Mouse (Mus musculus): ENCODE data around the gene Slc25a21. TPM values are rescaled to one million over a fixed set of nuclear protein-coding genes. Genes with fewer than 3 reads are reported as not detected.

The Slc25a21 gene
- total RNA-seq, 2 experiments from 2014 or later = 82.8 to 89.5 TPM

- ATAC-seq (replicated peaks; ENCODE audit: low FRiP score, low TSS enrichment, poor library complexity, severe bottlenecking) = peak; percentile 77
These were observed 11.1 kb downstream of the Slc25a21 start for GRCm38 (mm10) chr12:57186126-57186525.

DNA sequence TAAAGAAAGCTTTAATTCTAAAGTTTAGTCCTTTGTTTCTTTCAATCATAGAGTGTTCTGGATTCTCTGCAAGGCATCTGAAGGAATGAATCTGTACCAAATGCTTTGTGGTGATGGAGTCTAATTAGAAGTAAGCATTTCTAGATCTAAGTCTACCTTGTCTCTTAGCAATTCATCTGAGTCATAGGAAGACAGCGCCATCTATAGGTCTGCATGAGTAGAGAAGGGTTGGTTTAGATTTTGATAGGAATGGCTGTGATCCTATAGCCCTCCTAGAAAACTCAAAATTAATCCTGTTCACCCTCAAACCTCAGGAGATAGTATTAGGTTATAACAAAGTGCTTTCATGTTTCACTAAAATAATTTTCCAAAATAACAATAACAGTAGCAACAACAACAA lies 11.8 kb downstream of the Slc25a21 start:
- ATAC-seq (replicated peaks; ENCODE audit: low FRiP score, low TSS enrichment, poor library complexity, severe bottlenecking) = peak; percentile 68

GRCm38 (mm10) chr12:57184401-57185147 lies 12.7 kb downstream of the Slc25a21 start:
- peak; percentile 62 for ATAC-seq (replicated peaks; ENCODE audit: low FRiP score, low TSS enrichment, poor library complexity, severe bottlenecking)

DNA sequence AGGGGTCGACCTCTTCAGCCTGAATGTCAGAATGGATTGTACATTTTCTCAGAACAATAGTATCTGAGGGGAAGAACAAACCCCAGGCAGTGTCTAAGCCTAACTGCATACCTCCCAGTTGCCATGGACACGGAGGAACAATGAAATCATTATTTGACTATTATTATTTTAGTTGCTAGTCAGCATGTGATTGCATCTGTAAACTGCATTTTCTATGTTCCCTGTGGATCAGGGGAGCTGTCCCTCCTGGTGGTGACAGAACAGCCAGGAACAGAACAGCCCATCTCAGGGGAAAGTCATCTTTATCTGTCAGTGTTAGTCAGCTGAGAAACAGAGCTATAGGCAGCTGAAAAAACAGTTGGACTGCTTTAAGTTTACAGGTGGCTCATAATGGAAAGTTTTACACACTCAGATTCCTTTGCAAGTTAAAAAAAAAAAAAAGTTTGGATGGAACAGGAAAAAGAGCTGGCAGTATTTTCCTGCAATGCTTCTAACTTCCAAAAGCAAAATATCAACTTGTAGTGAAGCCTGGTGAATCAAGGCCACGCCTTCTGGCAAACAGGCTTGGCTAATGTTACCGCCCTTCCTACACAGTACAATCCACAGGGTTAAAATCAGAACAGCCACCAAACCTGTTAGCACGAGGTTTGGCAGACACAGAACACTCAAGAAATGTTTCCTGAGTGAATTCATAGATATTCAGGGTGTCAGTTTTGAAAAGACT lies 17.6 kb downstream of the Slc25a21 start:
- ATAC-seq (replicated peaks; ENCODE audit: low FRiP score, low TSS enrichment, poor library complexity, severe bottlenecking) = 0 out of 2 replicates have a peak, but pooled peaks have one; percentile 34

GRCm38 (mm10) chr12:57178818-57179217 lies 18.5 kb downstream of the Slc25a21 start:
- ATAC-seq (replicated peaks; ENCODE audit: low FRiP score, low TSS enrichment, poor library complexity, severe bottlenecking) = no peak

GRCm38 (mm10) chr12:57163294-57163693 lies 34.0 kb downstream of the Slc25a21 start:
- ATAC-seq (replicated peaks; ENCODE audit: low FRiP score, low TSS enrichment, poor library complexity, severe bottlenecking) = no peak

DNA sequence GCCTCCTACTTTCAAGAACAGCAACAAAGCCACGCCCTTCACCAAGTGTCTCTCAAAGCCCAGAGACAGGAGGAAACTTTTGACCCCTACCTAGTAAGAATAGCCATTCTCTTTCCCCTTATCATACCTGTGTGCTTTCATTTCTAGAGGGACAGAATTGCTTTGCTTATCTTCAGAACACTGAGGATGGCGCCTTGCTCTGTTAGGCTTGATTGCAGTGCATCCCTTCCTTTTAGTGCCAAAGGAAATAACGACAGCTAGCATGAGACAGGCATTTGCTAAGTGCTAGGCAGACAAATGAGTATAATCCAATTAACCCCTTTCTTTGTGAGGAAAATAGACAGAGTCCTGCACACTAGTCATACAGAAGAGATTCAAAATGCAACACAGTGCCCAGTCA lies 34.4 kb downstream of the Slc25a21 start:
- ATAC-seq (replicated peaks; ENCODE audit: low FRiP score, low TSS enrichment, poor library complexity, severe bottlenecking) = peak; percentile 70

DNA sequence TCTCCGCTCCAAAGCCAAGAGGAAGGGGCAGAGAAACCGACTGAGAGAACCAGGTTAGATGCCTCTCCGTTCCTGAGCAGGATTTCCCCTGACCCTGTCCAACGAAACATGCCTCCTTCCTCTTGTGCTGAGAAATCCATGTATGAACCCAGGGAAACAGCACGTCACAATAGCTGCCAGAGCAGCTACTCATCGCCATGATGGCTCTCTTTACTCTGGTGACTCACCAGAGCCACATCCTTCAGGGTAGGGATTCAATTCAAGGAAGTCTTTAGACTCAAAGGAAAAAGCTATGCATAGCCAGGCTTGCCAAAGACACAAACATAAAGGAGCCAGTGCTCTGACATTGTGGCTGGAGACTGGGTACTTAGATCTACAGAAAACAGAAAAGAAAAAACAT lies 37.4 kb downstream of the Slc25a21 start:
- ATAC-seq (replicated peaks; ENCODE audit: low FRiP score, low TSS enrichment, poor library complexity, severe bottlenecking) = no peak

DNA sequence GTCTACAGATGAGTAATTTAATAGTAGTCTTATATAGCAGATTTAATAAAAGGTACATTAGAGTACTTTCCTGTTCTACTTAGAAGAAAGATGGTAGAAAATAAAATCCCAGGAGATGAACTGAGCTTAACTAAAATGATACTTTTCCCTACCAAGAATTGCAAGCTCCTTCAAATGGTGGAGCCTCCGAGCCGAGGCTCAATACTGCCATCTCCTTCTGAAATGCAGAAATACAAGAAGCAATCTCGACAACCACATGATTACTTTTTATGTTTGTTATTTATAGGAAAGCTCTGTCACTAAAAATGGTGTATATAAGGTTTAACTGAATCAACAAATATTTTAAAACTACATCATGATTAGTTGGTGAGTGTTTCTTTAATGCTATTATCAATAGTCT lies 39.0 kb downstream of the Slc25a21 start:
- ATAC-seq (replicated peaks; ENCODE audit: low FRiP score, low TSS enrichment, poor library complexity, severe bottlenecking) = no peak

- ATAC-seq (replicated peaks; ENCODE audit: low FRiP score, low TSS enrichment, poor library complexity, severe bottlenecking) = no peak
These were observed 58.3 kb downstream of the Slc25a21 start for GRCm38 (mm10) chr12:57138937-57139336.

GRCm38 (mm10) chr12:57137809-57138208 lies 59.5 kb downstream of the Slc25a21 start:
- no peak for ATAC-seq (replicated peaks; ENCODE audit: low FRiP score, low TSS enrichment, poor library complexity, severe bottlenecking)

DNA sequence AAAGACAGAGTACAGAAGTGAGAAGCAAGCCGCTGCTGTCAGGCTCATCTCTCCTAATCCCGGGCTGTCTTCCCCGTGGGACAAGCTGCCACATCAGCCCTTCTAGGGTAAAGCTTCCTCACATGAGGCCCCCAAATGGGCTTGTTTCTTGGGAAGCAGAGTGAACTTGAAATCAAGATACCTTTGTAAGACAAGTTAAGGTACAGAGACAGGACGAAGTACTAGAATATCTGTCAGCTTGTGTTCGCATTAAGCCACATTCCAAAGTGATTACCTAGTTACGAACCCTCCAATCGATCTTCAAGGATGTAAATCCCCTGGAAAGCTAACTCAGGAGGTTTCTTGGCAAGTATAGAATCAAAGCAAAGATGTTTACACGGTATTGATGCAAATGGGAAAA lies 78.7 kb downstream of the Slc25a21 start:
- ATAC-seq (replicated peaks; ENCODE audit: low FRiP score, low TSS enrichment, poor library complexity, severe bottlenecking) = no peak

DNA sequence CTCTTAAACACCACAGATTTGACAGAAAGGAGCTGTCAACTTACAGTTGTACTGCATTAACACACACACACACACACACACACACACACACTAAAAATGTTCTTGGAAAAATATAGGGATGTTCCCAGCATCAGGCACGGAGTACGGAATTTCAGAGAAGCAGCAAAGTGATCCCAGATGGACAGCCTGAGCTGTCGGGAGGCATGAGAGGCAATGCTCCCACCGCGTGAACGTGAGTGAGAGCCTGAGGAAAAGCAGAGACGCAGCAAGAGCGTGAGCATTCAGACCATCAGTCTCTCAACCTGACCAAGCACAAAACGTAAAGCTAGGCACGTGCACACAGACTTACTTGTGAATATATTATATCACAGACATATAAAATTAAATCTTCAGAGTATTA lies 81.8 kb downstream of the Slc25a21 start:
- no peak for ATAC-seq (replicated peaks; ENCODE audit: low FRiP score, low TSS enrichment, poor library complexity, severe bottlenecking)

DNA sequence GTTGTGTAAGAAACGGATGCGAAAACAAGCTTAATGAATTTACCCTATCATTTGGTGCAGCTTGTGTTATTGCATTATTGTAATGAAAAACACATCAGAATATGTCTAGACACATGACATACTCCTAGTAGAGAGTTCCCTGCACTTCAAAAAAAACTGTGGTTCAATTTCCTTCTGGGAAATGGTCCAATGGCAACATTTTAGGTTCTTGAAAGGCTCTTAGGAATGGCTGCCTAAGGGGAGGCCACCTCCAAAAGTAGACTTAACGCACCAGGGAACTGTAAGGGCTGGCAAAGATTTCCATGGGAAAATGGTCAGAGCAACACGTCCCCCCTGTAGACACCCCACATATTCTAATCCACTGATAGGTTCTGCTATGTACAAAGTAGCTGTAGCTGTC lies 87.9 kb downstream of the Slc25a21 start:
- ATAC-seq (replicated peaks; ENCODE audit: low FRiP score, low TSS enrichment, poor library complexity, severe bottlenecking) = no peak

GRCm38 (mm10) chr12:57102322-57102721 lies 95.0 kb downstream of the Slc25a21 start:
- ATAC-seq (replicated peaks; ENCODE audit: low FRiP score, low TSS enrichment, poor library complexity, severe bottlenecking) = no peak

- ATAC-seq (replicated peaks; ENCODE audit: low FRiP score, low TSS enrichment, poor library complexity, severe bottlenecking) = peak; percentile 76
These were observed 96.7 kb downstream of the Slc25a21 start for GRCm38 (mm10) chr12:57100549-57100948.

DNA sequence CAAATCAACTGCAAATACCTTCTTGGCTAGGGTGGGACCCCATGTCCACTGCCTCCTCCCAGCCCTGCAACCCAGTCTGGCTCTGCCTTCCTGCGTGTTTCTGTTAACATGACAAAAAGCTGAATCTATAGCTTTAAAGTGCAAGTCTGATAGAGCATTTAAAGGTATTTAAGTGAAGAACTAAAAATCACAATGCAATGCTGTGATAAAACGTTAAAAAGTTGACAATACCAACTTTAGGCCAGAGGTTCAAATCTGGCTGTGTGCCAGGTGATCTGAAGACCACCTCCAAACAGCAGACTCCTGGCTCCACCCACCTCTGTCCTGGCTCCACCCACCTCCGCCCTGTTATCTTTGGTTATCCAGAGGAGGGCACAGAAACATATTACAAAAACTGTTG lies 98.2 kb downstream of the Slc25a21 start:
- no peak for ATAC-seq (replicated peaks; ENCODE audit: low FRiP score, low TSS enrichment, poor library complexity, severe bottlenecking)

DNA sequence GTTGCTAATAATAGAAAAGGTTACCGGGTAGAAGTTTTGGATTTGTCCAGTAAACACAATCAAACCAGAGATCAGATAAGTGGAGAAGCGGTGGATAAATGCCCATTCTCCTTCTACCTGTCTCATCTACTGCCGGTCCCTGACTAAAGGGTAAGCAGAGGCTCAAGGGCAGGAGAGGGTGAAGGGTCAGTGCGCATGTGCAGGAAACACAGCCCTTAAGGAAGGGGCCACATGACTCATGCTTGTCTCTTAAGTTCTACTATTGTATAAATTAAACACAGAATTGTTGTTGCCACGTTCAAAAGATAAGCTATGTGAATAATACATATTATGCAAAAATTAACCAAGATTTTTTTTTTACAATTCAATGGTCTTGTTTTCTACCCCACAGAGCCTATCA lies 98.9 kb downstream of the Slc25a21 start:
- ATAC-seq (replicated peaks; ENCODE audit: low FRiP score, low TSS enrichment, poor library complexity, severe bottlenecking) = no peak

- no peak for ATAC-seq (replicated peaks; ENCODE audit: low FRiP score, low TSS enrichment, poor library complexity, severe bottlenecking)
These were observed 104.2 kb downstream of the Slc25a21 start for GRCm38 (mm10) chr12:57093107-57093506.

DNA sequence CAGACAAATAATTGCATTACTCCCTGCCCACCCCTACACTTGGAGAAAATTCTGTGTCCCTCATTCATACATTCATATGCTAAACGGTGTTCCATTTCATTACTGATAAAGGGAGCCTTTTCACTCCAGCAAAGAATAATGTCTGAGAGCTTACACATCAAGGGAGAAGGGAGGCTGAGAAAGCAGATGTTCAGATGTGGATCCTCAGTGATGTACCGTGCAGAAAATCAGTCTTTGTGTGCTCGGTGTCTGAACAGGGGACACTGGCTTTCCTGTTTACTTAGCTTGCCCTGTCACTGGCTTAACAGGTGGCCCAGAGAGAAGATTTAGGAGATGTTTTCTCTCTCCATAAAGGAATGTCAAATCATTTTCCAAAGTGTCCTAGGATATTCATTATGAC lies 112.8 kb downstream of the Slc25a21 start:
- no peak for ATAC-seq (replicated peaks; ENCODE audit: low FRiP score, low TSS enrichment, poor library complexity, severe bottlenecking)

GRCm38 (mm10) chr12:57083533-57083932 lies 113.7 kb downstream of the Slc25a21 start:
- ATAC-seq (replicated peaks; ENCODE audit: low FRiP score, low TSS enrichment, poor library complexity, severe bottlenecking) = no peak
